Mouse (Mus musculus): ENCODE measurements around the gene Nmt1.
A peak's percentile ranks its signal among the peaks of the same experiment; 100 is the strongest.

GRCm38 (mm10) chr11:103023974-103024373 is 4.0 kb upstream of the Nmt1 start:
- no peak for TF ChIP-seq EP300 (IDR thresholded peaks at IDR 0.05; ENCODE audit: low read depth)
- peak; percentile 11; the same call in 1 of the 2 replicates for TF ChIP-seq CTCF (IDR thresholded peaks at IDR 0.05; ENCODE audit: low read depth)

Data from liver, embryonic 14.5 days (tissue).